Mouse (Mus musculus): ENCODE measurements at regions not wholly inside any gene's neighbourhood (a gene's known extent, or its start where the extent isn't known, plus 50 kb on each side); places are given as distances from the start of the nearest gene placed in this dataset.

- no peak for DNase-seq (ENCODE audit: low spot score in 2 of 2)
These were observed 57.8 kb upstream of the Zfand5 start for GRCm38 (mm10) chr19:21214253-21214652.

- DNase-seq (ENCODE audit: low spot score in 2 of 2): no peak
These were observed 78.6 kb upstream of the Zfand5 start for GRCm38 (mm10) chr19:21193461-21193860.

GRCm38 (mm10) chr19:21192576-21192975, 79.5 kb upstream of the Zfand5 start:
- DNase-seq (ENCODE audit: low spot score in 2 of 2): no peak

GRCm38 (mm10) chr19:21189216-21189615, 82.9 kb upstream of the Zfand5 start:
- DNase-seq (ENCODE audit: low spot score in 2 of 2): no peak

GRCm38 (mm10) chr19:21186656-21187055, 85.4 kb upstream of the Zfand5 start:
- DNase-seq (ENCODE audit: low spot score in 2 of 2): no peak

- no peak for DNase-seq (ENCODE audit: low spot score in 2 of 2)
These were observed 86.1 kb upstream of the Zfand5 start for GRCm38 (mm10) chr19:21186016-21186415.

GRCm38 (mm10) chr19:21183028-21183427, 89.0 kb upstream of the Zfand5 start:
- DNase-seq (ENCODE audit: low spot score in 2 of 2): no peak

- DNase-seq (ENCODE audit: low spot score in 2 of 2): no peak
These were observed 92.2 kb upstream of the Zfand5 start for GRCm38 (mm10) chr19:21179886-21180285.

- DNase-seq (ENCODE audit: low spot score in 2 of 2): no peak
These were observed 96.6 kb upstream of the Zfand5 start for GRCm38 (mm10) chr19:21175426-21175831.

- DNase-seq (ENCODE audit: low spot score in 2 of 2): no peak
These were observed 97.4 kb upstream of the Zfand5 start for GRCm38 (mm10) chr19:21174636-21175035.

- no peak for DNase-seq (ENCODE audit: low spot score in 2 of 2)
These were observed 98.1 kb upstream of the Zfand5 start for GRCm38 (mm10) chr19:21173896-21174483.

GRCm38 (mm10) chr19:21171191-21171590, 100.9 kb upstream of the Zfand5 start:
- DNase-seq (ENCODE audit: low spot score in 2 of 2): no peak

- DNase-seq (ENCODE audit: low spot score in 2 of 2): no peak
These were observed 101.3 kb upstream of the Zfand5 start for GRCm38 (mm10) chr19:21170785-21171184.

- no peak for DNase-seq (ENCODE audit: low spot score in 2 of 2)
These were observed 105.1 kb upstream of the Zfand5 start for GRCm38 (mm10) chr19:21166939-21167338.

GRCm38 (mm10) chr19:21166465-21166860, 105.6 kb upstream of the Zfand5 start:
- DNase-seq (ENCODE audit: low spot score in 2 of 2): no peak

- DNase-seq (ENCODE audit: low spot score in 2 of 2): no peak
These were observed 106.2 kb upstream of the Zfand5 start for GRCm38 (mm10) chr19:21165763-21166464.

- no peak for DNase-seq (ENCODE audit: low spot score in 2 of 2)
These were observed 108.1 kb upstream of the Zfand5 start for GRCm38 (mm10) chr19:21163978-21164377.

GRCm38 (mm10) chr19:21160946-21161345, 111.1 kb upstream of the Zfand5 start:
- DNase-seq (ENCODE audit: low spot score in 2 of 2): no peak

- no peak for DNase-seq (ENCODE audit: low spot score in 2 of 2)
These were observed 112.6 kb upstream of the Zfand5 start for GRCm38 (mm10) chr19:21159189-21160137.

- no peak for DNase-seq (ENCODE audit: low spot score in 2 of 2)
These were observed 117.9 kb upstream of the Zfand5 start for GRCm38 (mm10) chr19:21154162-21154561.

- peak in 1 of 2 experiments; percentile 15 for DNase-seq (ENCODE audit: low spot score in 2 of 2)
These were observed 120.1 kb upstream of the Zfand5 start for GRCm38 (mm10) chr19:21152027-21152426.

- no peak for DNase-seq (ENCODE audit: low spot score in 2 of 2)
These were observed 121.2 kb upstream of the Zfand5 start for GRCm38 (mm10) chr19:21150849-21151248.
